Mouse (Mus musculus): Measurements from ENCODE around the gene Ppp2r5a. TPM values are rescaled to one million over a fixed set of nuclear protein-coding genes. Genes with fewer than 3 reads are reported as not detected.
A peak's percentile ranks its signal among the peaks of the same experiment; 100 is the strongest.

Gene Ppp2r5a
- total and polyA plus RNA-seq, 3 experiments = 40.3 to 96.7 (median 62.0) TPM

DNA sequence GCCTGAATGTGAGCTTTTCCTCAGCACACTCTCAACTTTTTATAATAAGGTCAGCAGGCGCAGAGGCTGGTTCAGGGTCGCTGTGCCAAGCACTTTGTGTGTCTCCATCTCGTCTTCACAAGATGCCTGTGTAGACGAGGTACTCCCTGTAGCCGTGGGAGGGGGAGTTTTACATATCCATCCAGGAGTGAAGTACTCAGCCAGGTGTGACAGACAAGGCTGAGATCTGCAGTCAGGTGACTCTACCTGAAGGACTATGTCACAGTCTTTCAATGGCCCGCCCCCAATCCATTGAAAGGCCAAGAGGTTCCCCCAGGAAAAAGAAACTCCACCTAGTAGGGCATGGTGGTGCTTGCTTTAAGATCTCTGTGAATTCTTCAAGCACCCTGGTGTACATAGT lies 89.9 kb downstream of the Ppp2r5a start:
- dilution Hi-C loops (cut with MboI; ENCODE audit: extremely low pct_ligation_motif_present, extremely low pct_unique_long_range_greater_than_20kb, low sequenced_read_pairs) = no loop called here
- Histone ChIP-seq H3K27me3 (replicated peaks) (no peaks in the 10 kb centered on the region), H3K79me2 (replicated peaks; ENCODE audit: control insufficient read depth, extremely low read depth, insufficient read depth, poor library complexity, severe bottlenecking) (no peaks in the 10 kb centered on the region), H3K9me3 (replicated peaks; ENCODE audit: low read length) (no peaks in the 10 kb centered on the region), H3K4me1 (ENCODE audit: control insufficient read depth in 1 of 2, insufficient read depth in 2 of 2) (peaks cover 6 to 23% of the 10 kb centered on the region in 2 experiments), H3K4me3 (replicated peaks in 1 of 3; ENCODE audit: low read depth in 2 of 3, low read length in 2 of 3, poor library complexity in 1 of 3) (peak overlapping the region; percentile 51 to 78 (median 60)), H3K4me2 (ENCODE audit: insufficient read depth, low read depth, poor library complexity, severe bottlenecking) (peak overlapping the region; percentile 80), H3K9ac (ENCODE audit: insufficient read depth, low read depth) (peak overlapping the region; percentile 57), H3K27ac (ENCODE audit: insufficient read depth, low read depth) (peak overlapping the region; percentile 65; the same call in 1 of the 2 replicates), H3K36me3 (replicated peaks in 1 of 2; ENCODE audit: control insufficient read depth in 1 of 2, insufficient read depth in 1 of 2, low read length in 1 of 2) (peaks cover 2 to 16% of the 10 kb centered on the region in 2 experiments)
- TF ChIP-seq MAX (IDR thresholded peaks at IDR 0.05; ENCODE audit: low read length) (no peak), TCF12 (IDR thresholded peaks at IDR 0.05; ENCODE audit: low read depth, low read length) (no peak), USF2 (conservative IDR thresholded peaks at IDR 0.05; ENCODE audit: low read depth, low read length) (no peak), ZC3H11A (IDR thresholded peaks at IDR 0.05; ENCODE audit: low read depth, low read length) (no peak), UBTF (IDR thresholded peaks at IDR 0.05; ENCODE audit: low read depth, low read length) (no peak), ELF1 (IDR thresholded peaks at IDR 0.05; ENCODE audit: low read depth, low read length) (no peak), MAFK (IDR thresholded peaks at IDR 0.05; ENCODE audit: insufficient replicate concordance, low read length) (no peak), E2F4 (IDR thresholded peaks at IDR 0.05; ENCODE audit: insufficient replicate concordance, low read depth, low read length) (no peak)
- in situ Hi-C loops (cut with MboI; ENCODE audit: low pct_ligation_motif_present, low pct_unique_long_range_greater_than_20kb, low sequenced_read_pairs) = loop anchor here (10.0 kb wide), 1 partner anchor 252 kb away; no protein-coding TSS in a partner anchor
- DNase-seq (ENCODE audit: extremely low read depth) = no peak

- Histone ChIP-seq H3K36me3 (replicated peaks in 1 of 2; ENCODE audit: control insufficient read depth in 1 of 2, insufficient read depth in 1 of 2, low read length in 1 of 2) (peaks cover 2 to 22% of the 10 kb centered on the region in 2 experiments), H3K79me2 (replicated peaks; ENCODE audit: control insufficient read depth, extremely low read depth, insufficient read depth, poor library complexity, severe bottlenecking) (no peaks in the 10 kb centered on the region), H3K9me3 (replicated peaks; ENCODE audit: low read length) (peaks cover 3% of the 10 kb centered on the region), H3K4me3 (replicated peaks in 1 of 3; ENCODE audit: low read depth in 2 of 3, low read length in 2 of 3, poor library complexity in 1 of 3) (peak overlapping the region; percentile 51 to 78 (median 60)), H3K27me3 (replicated peaks) (no peaks in the 10 kb centered on the region), H3K9ac (ENCODE audit: insufficient read depth, low read depth) (peak overlapping the region; percentile 57), H3K4me1 (ENCODE audit: control insufficient read depth in 1 of 2, insufficient read depth in 2 of 2) (peaks cover 6 to 23% of the 10 kb centered on the region in 2 experiments), H3K27ac (ENCODE audit: insufficient read depth, low read depth) (peak overlapping the region; percentile 65), H3K4me2 (ENCODE audit: insufficient read depth, low read depth, poor library complexity, severe bottlenecking) (peak overlapping the region; percentile 80)
- peak; percentile 84 for DNase-seq (ENCODE audit: extremely low read depth)
- in situ Hi-C loops (cut with MboI; ENCODE audit: low pct_ligation_motif_present, low pct_unique_long_range_greater_than_20kb, low sequenced_read_pairs) (loop anchor here (10.0 kb wide), 1 partner anchor 252 kb away; no protein-coding TSS in a partner anchor), dilution Hi-C loops (cut with MboI; ENCODE audit: extremely low pct_ligation_motif_present, extremely low pct_unique_long_range_greater_than_20kb, low sequenced_read_pairs) (no loop called here)
- TF ChIP-seq CTCF (conservative IDR thresholded peaks at IDR 0.05 in 1 of 2, IDR thresholded peaks at IDR 0.05 in 1 of 2; ENCODE audit: low read depth in 2 of 2, low read length in 2 of 2) (peak; percentile 79 to 83), SIN3A (IDR thresholded peaks at IDR 0.05; ENCODE audit: low read length) (peak; percentile 57), POLR2A (IDR thresholded peaks at IDR 0.05; ENCODE audit: low read depth, low read length) (peak; percentile 74), ZC3H11A (IDR thresholded peaks at IDR 0.05; ENCODE audit: low read depth, low read length) (peak; percentile 21; the same call in 1 of the 2 replicates), MEF2A (IDR thresholded peaks at IDR 0.05; ENCODE audit: borderline replicate concordance, low read depth, low read length) (peak; percentile 62; the same call in 1 of the 2 replicates), USF1 (IDR thresholded peaks at IDR 0.05; ENCODE audit: low read depth, low read length) (no peak), SMC3 (IDR thresholded peaks at IDR 0.05; ENCODE audit: low read depth, low read length) (peak; percentile 69), RCOR1 (conservative IDR thresholded peaks at IDR 0.05; ENCODE audit: low read depth, low read length) (peak; percentile 46; the same call in 1 of the 2 replicates), ELF1 (IDR thresholded peaks at IDR 0.05; ENCODE audit: low read depth, low read length) (peak; percentile 79), NELFE (IDR thresholded peaks at IDR 0.05; ENCODE audit: low read depth, low read length) (peak; percentile 37; the same call in 1 of the 2 replicates), UBTF (IDR thresholded peaks at IDR 0.05; ENCODE audit: low read depth, low read length) (no peak), BHLHE40 (IDR thresholded peaks at IDR 0.05; ENCODE audit: low read depth, low read length) (0 out of 2 replicates have a peak, but pooled peaks have one; percentile 21), IRF4 (IDR thresholded peaks at IDR 0.05; ENCODE audit: low read depth, low read length) (peak; percentile 20; the same call in 1 of the 2 replicates), GABPA (IDR thresholded peaks at IDR 0.05; ENCODE audit: insufficient replicate concordance, low read depth, low read length) (no peak), MAZ (IDR thresholded peaks at IDR 0.05; ENCODE audit: low read depth, low read length) (peak; percentile 82), MYC (IDR thresholded peaks at IDR 0.05; ENCODE audit: low read depth, low read length) (0 out of 2 replicates have a peak, but pooled peaks have one; percentile 22), TCF12 (IDR thresholded peaks at IDR 0.05; ENCODE audit: low read depth, low read length) (peak; percentile 67), ZMIZ1 (IDR thresholded peaks at IDR 0.05; ENCODE audit: low read depth, low read length) (no peak; the same call in 1 of the 2 replicates), MXI1 (IDR thresholded peaks at IDR 0.05; ENCODE audit: low read depth, low read length) (peak; percentile 19; the same call in 1 of the 2 replicates), USF2 (conservative IDR thresholded peaks at IDR 0.05; ENCODE audit: low read depth, low read length) (no peak), RAD21 (IDR thresholded peaks at IDR 0.05; ENCODE audit: low read depth, low read length) (peak; percentile 81), HCFC1 (IDR thresholded peaks at IDR 0.05; ENCODE audit: low read depth, low read length) (peak; percentile 56; the same call in 1 of the 2 replicates), EP300 (IDR thresholded peaks at IDR 0.05; ENCODE audit: low read length) (no peak), CHD2 (IDR thresholded peaks at IDR 0.05; ENCODE audit: low read length) (no peak), ZNF384 (IDR thresholded peaks at IDR 0.05; ENCODE audit: low read depth, low read length) (no peak)
These were observed 90.5 kb downstream of the Ppp2r5a start for GRCm38 (mm10) chr1:191312513-191312941.

Measured in CH12.LX (cell line).